Mouse (Mus musculus) gastrocnemius, postnatal 14 days (tissue): Measurements from ENCODE around the gene Crispld2. TPM values are rescaled to one million over a fixed set of nuclear protein-coding genes. Genes with fewer than 3 reads are reported as not detected.

Experiments
- DNase-seq: peaks from one replicate; pipeline ENCODE4 v3.0.0; 2021; ENCODE audit warnings: mixed read lengths
- intact Hi-C: fragments of 180-260 bp; cut with DNase I; formaldehyde crosslinking; loops from one replicate; pipeline ENCODE4 v1.15.1; 2025; ENCODE audit warnings: low total_unique reads
- total RNA-seq, 2 experiments: library from RNA; stranded (reverse); gene quantifications; 2 replicates each; pipeline ENCODE4 v1.2.3; 2021

Gene Crispld2
- total RNA-seq, 2 experiments from 2014 or later = 5.7 to 5.9 TPM

DNA sequence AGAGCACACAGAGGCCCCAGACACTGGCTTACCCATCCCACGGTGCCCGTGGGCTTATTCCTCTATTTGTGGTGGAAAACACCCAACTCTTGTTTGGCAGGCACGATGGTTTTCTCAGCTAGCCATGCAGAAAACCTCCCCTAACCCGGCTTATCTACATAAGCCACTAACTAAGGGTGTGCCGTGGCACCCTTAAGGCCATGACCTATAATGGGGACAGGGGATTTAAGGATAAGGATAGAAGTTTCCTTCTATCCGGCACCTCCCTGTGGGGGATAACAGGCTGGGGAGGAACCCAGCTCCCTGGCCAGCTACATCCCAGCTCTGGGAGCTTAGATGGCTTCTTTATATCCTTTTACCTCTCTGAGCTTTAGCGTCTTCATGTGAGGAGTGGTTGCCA, 28.1 kb downstream of the Crispld2 start:
- intact Hi-C loops = no loop called here

DNA sequence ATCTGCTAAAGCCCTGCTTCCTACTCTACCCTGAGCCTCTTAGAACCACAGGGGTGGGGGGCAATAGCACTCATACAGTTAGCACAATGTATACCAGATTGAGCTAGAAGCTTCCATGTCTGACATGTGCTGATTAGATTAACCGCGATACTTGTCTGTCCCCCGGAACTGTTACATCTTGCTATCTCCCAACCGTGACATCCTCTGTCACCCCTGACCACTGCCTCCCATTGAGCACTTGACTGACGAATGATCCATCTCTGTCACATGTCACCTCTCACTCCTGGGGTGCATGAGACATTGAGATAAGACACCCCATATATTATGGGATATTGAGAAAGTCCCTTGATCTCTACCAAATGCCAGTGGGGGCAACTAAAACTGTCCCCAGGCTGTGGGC, 34.0 kb downstream of the Crispld2 start:
- intact Hi-C loops = no loop called here
- DNase-seq = no peak

More for the DNA sequence above, 28.1 kb downstream of the Crispld2 start:
- no peak for DNase-seq

DNA sequence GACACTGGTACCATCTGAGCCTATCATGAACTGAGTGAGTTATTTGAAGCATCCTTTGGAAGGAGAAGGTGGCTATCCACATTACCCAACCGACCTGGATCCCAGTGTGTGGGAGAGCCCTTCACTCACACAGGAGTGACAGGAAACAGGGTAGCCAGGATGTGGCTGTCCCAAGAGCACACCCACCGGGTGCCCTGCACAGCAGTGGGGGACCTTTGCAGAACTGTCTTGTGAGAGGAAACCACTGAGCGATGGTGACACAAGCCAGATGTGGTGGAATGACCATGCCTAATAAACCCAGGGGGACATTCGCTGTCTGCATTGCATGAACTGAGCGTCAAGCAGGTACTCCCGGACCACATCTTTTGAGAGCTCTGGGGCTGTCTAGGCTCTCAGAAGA, 34.8 kb downstream of the Crispld2 start:
- DNase-seq = no peak
- intact Hi-C loops = no loop called here

DNA sequence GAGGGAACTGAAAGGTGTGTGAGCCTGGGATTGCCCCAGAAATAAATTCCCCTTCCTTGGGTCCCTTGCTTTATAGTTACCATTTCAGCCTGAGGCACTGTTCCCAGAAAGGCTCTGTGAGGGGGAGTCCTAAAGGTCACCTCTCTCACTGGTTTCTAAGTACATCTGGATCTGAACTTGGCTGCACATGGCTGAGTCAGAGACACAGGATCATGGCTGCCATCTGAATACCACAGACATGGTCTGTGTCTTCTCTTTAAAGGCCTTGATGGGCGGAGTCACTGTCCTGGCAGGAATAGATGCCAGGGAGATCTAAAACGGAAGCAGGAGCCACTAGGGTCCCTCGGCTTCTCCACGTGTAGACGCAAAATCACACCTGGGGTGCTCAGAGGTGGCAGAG, 38.2 kb downstream of the Crispld2 start:
- intact Hi-C loops = no loop called here
- DNase-seq = no peak

DNA sequence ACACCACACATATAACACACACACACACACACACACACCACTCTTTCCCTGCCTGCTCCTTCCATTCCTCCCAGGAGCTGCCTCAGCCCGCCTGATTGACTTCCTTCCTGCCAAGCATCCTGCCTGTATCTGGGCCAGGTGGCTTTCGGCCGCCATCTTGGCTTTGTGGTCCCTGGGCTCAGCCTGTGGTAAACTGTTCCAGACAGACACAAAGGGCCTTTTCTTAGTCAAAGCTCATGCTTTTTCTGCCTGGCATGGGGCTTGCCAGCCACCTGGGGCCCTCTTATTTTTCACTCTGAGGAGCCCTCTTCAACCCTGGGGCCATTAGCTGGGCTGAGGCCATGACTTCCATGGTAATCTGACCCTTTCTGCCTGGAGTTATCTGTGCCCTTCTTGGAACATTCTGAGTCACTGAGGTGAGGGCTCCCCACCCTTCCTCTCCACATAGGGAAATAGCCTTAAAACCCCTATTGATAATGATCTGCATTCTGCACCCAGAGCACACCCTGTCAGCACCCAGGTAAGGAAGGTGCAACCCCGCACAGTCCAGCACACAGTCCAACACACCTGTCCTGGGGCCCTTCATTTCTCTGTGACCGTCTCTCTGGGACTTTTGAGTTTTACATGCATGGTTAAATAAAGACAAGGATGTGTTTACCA, 40.4 kb downstream of the Crispld2 start:
- intact Hi-C loops = no loop called here
- DNase-seq = no peak

DNA sequence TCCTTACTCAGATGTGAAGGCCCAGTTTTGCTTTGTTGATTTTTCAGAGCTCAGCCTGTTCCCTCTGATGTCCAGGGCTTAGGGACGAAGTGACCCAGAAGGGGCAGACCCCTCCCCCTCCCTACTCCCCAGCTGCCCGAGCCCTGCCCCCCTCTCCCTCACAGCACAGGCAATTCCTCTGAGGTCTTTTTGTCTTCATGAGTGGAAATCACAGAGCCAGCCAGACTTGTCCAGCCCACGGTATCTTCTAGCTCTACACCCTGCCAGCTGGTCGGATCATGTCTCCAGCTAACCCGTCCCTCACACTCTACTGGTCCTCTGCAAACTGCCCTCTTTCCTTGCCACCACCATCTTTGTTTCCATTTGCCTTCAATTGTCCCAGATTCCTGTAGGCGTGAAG, 42.2 kb downstream of the Crispld2 start:
- intact Hi-C loops = no loop called here
- no peak for DNase-seq

DNA sequence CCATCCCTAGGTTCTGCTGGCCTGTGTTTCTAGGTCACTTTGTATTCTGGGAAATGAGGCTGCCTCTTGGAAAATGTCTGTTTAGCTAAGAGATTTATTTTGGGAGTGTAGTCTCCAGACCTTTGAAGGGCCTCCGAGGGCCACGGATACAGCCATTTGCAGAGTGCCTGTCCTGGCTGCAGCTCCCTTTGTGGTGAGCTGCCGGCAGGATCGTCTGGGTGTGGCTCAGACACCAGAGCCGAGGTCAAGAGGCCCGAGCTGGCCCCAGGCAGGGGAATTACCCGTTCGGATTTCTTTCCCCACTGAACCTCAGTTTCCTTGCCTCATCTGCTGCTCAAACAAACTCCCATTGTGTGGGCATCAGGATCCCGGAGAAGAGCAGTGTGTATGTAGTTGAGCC, 43.9 kb downstream of the Crispld2 start:
- intact Hi-C loops = no loop called here
- peak; percentile 48 for DNase-seq

DNA sequence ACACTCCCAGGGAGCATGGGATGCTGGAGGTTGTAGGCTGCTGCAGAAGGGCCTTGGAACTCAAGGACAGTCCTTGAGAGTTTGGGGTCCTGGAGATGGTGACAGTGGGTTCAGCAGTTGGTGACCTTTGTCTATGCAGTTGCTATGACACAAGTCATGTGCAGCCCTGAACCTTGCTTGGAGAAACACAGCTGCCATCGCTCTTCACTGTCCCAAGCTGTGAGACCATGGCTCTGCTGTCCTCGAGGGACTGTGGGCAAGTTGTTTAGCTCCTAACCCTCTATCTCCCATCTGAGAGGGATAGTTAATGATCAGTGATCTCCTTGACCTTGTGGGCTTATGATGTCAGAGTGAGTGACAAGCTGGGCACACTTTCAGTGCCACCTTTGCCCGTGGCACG, 44.3 kb downstream of the Crispld2 start:
- intact Hi-C loops = no loop called here

DNA sequence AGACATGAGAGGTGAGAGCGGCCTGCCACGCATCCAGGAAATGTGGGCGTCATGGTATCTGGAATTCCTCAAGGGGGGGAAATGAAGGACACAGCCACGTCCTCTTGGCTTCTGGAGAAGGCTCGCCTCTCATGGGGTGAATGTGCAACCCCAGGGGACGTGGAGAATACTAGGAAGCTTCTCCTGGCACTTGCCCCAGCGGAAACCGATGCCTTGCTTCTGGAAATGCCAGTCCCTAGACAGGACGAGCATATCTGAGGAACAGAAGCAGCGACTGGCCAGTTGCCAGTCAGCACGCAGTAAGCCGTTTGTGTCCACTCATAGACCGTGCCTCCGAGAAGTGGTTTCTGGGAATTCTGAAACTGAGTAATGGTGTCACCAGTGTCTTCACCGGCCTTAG, 45.0 kb downstream of the Crispld2 start:
- intact Hi-C loops = no loop called here
- DNase-seq = peak; percentile 53

More for the DNA sequence above, 44.3 kb downstream of the Crispld2 start:
- no peak for DNase-seq

DNA sequence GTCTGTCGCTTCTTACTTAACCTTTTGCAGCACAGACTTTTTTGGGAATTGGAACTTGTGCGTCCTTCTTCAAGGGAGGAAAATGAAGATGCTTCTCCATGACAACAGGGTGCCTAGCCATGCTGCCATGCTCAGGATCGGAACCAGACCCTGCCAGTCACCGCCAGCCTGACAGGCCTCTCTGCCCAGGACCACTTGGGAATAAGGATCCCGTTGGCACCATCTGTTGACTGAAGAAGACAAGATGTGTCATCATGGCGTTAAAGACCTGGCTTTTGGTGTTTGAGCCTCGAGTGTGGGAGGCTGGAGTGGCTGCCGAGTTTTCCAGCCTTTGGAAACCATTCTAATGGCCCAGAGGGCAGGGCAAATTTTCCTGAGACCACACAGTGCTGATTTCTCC, 45.4 kb downstream of the Crispld2 start:
- intact Hi-C loops = no loop called here
- DNase-seq = no peak

DNA sequence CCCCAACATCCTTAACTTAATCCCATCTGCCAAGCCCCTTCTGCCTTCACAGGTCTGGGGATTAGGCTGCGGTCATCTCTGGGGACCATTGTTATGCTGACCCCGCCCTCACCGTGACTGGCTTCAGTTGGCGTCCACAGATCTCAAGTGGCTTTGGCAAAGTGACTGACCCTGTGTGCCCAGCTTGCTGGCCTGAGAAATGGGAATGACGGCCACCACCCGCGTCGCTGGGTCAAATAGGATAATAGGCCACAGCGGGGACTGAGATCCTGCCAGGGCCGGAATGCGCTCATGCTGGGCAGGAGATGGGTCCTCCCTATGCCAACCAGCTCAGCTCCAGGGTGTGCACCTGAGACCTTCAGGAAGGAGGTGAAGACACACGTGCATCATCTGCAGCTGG, 46.5 kb downstream of the Crispld2 start:
- DNase-seq = no peak
- intact Hi-C loops = no loop called here

DNA sequence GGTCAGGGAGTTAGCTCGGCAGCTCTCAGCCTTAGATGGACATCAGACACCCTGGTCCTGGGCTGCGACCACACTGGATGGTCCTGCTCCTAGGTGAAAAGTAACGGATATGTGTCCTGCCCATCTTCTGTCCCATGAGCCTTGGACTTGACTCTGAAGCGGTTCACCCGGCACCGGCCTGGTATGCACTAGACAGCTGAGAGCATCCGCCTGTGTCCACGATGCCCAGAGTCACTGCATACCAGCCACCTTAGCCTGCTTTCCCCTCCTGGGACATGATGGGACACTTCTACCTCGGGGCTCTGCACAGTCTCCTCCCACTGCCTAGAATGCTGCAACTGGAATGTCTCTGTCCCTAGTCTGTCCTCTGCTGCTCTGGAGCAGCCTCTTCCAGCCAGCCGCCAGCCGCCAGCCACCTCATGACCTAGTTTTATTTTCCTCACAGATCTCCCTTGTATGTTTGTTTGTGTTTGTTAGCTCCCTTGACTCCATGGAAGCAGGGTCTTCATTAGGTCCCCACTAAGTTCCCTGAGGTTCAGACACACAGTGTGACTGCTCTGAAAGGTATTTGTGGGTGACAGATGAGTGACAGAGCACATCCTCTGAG, 47.2 kb downstream of the Crispld2 start:
- DNase-seq = no peak
- intact Hi-C loops = no loop called here

DNA sequence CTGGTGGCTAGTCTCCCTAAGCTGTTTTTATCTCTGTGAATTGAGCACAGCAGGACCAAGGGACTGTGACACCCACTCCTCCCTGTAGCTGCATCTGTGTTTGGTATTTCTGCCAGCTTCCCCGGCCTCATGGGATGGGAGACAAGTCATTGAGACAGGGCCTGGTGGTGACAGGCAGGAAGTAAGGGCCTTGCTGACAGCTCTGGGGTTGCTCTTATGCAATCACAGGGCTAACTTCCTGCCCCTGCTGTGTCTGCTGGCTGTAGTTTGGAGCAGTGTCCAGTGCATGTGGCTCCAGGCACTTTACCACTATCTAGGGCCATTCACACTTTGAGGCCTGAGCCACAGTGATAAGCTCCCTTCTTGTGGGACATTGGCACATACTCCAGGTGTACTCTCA, 48.6 kb downstream of the Crispld2 start:
- no peak for DNase-seq
- intact Hi-C loops = no loop called here

DNA sequence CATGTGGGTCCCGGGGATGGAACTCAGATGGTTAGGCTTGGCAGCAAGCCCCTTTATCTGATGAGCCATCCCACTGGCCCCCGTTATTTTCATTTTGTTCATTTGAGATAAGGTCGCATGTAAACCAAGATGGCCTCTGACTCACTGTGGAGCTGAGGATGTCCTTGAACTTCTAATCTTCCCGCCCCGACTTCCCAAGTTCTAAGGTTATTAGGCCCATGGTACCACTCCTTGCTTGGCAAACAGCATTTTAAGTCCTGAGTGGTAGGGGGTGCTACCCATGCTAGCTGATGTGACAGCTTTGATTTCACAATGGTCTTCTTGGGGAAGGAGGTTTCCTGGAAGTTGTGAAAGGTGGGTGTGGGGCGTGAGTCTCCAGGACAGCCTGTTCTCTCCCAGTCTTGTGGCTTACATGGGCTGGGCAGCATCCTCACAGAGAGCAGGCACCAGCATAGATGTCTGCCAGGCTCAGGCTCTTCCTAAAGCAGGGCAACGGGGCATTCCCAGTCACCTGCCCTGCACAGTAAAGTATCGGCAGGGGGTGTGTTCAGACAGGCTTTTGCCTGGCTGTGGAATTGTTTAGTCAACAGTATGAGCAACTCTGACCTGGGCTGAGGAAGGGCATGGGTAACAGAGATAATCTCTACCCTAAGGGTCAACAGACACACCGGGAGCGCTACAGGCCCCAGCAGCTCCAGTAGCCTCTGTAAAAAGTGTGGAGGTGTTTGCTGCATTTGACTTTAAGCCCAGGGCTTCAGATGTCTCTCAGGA, 50.5 kb downstream of the Crispld2 start:
- DNase-seq = no peak
- intact Hi-C loops = no loop called here

DNA sequence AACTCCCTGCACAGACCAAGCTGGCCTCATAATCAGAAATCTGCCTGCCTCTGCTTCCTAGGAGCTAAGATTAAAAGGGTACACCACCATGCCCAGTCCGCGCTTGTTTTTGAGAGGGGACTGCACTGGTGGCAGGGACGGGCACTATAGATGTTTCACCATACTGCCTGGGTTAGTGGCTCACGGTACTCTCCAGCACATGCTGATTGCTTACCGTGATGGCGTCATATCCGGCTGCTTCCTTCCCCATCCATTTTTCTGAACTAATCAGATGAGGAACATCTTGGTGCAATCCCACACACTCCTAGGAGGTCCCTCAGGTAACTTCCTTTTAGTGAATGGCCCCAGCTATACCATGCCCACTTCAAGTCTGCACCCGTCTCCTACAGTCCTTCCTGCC, 52.7 kb downstream of the Crispld2 start:
- intact Hi-C loops = no loop called here
- DNase-seq = no peak

DNA sequence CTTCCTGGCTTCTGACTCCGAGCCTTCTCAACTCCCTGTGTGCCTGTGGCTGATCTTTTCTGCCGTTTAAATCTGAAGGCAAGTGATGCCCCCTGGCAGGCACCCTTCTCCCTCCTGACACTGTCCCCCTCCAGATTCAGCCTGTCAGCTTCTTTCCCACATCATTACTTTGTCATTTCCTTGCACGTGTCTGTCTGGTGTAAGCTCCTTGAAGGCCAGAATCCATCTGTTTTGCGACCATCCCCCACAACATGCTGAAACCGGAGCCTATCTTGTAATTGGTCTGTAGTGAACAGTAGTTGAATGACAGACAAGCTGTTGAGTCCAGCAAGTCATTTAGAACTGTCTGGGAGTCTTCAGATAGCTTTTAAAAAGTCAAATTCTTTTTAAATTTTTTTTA, 53.2 kb downstream of the Crispld2 start:
- DNase-seq = no peak
- intact Hi-C loops = no loop called here

DNA sequence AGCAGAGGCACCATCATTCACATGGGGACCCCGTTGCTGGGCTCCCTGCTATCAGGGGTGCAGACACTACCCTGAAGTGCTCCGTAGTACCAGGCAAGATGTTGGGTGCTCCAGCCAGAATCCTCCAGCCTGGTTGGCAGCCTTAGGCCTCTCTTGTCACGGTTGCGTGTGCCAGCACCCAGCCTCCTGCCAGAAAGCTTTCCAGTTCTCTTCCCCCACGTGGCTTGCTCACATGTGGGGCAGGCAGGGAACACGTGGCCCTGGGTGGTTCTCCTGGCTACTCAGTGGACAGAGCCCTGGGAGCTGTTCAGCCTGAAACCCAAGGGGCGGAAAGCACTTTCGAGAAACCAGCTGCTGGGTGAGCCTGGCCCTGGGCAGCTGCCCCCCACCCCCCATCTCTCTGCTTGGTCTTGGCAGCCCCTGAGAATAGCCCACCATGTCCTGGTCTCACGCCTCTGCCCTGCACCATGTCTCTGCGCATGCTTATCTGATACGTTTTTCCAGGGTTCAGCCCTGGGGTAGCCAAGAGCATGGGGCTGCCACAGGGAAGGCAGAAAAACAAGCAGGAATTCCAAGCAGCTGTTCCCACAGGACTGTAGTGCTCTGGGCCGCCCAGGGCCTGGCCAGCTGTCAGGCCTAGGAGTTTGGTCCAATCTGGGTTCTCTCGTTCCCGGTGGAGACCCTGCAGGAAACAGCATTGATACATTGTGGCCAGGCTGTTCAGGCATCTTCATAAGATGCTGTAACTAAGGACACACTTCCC, 54.2 kb downstream of the Crispld2 start:
- DNase-seq = peak; percentile 92
- intact Hi-C loops = no loop called here

DNA sequence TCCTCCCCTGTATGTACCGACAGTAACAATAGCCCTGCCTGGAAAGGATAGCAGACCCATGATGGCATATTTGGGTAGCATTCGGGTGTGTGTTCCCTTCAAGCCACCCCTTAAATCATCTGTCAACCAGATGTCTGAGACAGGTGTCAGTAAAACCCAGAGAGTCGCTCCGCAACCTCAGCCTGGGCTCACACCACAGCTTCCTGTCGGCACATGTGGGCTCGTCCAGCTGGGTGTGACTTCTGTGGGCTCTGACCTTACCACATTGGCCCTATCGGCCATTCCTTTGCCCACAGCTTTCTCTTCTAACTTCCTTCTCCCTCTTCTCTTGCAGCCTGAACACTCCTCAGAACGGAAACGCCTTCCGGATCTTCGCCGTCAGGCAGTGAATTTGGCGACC, 57.7 kb downstream of the Crispld2 start:
- intact Hi-C loops = no loop called here
- no peak for DNase-seq

DNA sequence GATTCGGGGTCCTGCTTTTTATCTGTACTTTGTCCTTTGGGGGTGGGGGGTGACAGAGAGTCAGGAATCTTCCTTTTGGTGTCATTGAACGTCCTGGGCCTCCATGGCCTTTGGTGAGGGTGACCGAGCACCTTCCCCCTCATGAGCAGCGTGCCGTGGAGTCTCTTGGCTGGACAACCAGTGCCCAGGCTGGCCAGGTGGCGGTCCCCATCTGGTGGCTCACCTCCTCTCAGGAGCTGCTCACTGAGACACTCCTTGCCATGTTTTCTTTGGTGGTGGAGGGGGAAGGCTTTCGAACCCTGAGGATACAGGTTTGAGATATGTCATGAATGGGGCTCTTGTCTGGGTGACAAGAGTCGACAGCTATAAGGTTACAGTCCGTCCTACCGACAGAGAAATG, 58.1 kb downstream of the Crispld2 start:
- DNase-seq = no peak

DNA sequence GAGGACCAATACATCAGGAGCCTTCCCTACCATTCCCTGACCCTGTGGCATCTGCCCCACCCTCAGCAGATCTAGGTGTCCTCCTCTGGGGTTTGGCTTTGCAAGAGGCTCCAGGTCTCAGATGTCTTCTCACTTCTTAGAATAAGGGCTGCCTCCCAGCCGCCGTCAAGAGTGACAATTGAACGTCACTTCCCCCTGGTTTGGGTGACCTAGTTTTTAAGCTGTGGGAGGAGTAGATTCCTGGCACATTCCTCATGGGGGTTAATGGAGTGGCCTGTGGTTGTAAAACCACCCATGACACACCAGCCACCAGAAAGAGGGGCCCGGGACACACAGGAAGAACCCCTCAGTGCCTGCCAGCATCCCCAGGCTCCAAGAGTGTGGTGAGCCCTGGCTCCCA, 58.8 kb downstream of the Crispld2 start:
- no peak for DNase-seq
- intact Hi-C loops = no loop called here

More for the DNA sequence above, 58.1 kb downstream of the Crispld2 start:
- intact Hi-C loops = no loop called here
